Mouse (Mus musculus) heart, postnatal 0 days (tissue): ENCODE measurements around the gene Il1a.
A peak's percentile ranks its signal among the peaks of the same experiment; 100 is the strongest.

Experiments
- CTCF ChIP-seq: IDR thresholded peaks from 2 replicates; pipeline ENCODE4 v1.5.1; 2016; ENCODE audit warnings: antibody characterized with exemption, control low read depth, low read depth
- EP300 ChIP-seq: IDR thresholded peaks from 2 replicates; pipeline ENCODE4 v1.6.1; 2016; ENCODE audit warnings: antibody characterized with exemption, low read depth

DNA sequence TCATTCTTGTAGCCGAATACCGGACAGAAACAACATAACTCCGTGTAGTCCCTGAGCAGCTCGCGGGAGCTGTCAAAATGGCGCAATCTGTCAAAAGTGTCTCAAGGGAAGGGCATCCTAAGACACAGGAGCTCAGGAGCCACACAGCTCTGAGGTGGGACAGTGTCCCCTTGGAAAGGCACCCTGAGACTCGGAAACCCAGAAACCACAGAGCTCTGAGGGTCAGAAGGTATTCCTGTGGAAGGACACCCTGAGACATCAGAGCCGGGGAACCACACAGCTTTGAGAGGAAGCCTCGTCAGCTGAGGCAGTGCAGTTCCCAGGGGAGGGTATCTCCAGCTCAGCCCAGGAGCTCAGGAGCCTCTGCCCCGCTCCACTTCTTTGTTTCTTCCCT, 12.2 kb downstream of the Il1a start:
- TF ChIP-seq CTCF (0 out of 2 replicates have a peak, but pooled peaks have one; percentile 4), EP300 (no peak)
